Mouse (Mus musculus): ENCODE data around the gene Gm11541. TPM values are rescaled to one million over a fixed set of nuclear protein-coding genes. Genes with fewer than 3 reads are reported as not detected.
"Not testable (repeated sequence)": the region's sequence is repeated elsewhere in the genome, so short reads cannot be mapped to it uniquely, and the experiment has no call there.

Gm11541 gene
- total RNA-seq, 2 experiments from 2014 or later: not detected

DNA sequence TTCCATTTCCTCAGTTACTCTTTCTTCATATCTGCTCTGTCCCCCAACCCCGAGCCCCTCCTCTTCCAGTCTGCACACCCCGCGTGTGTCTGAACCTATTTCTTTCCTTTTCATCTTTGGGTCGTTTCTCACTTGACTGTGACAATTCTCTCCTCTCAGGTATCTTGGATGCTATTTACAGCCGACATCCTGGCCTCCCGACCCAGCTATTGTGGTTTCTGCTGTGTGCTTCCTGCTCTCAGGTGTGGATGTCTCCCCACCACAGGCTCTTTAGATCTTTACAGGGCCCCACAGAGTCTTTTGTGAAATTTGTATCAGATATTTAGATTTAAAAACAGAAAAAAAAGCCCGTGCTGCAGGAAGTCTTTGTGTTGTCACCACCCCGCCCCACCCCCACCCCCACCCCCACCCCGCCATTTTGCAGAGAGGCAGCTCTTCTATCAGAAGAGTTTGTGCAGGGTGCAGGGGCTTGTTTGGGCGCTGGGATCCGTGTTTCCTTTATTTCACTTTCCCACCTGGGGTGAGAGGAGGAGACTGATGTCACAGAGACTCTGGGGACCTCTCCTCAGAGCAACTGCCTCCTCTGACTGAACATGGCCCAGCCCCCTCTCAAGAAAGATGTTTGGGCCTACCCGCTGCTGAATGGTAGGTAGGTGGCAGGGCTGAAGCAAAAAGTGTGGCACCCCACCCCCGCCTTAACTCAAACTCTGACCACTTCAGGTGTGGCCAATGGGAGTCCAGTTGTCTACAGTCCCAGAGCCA, 6.4 kb downstream of the Gm11541 start:
- DNase-seq (ENCODE audit: extremely low spot score in 1 of 2, low spot score in 1 of 2): no peak

DNA sequence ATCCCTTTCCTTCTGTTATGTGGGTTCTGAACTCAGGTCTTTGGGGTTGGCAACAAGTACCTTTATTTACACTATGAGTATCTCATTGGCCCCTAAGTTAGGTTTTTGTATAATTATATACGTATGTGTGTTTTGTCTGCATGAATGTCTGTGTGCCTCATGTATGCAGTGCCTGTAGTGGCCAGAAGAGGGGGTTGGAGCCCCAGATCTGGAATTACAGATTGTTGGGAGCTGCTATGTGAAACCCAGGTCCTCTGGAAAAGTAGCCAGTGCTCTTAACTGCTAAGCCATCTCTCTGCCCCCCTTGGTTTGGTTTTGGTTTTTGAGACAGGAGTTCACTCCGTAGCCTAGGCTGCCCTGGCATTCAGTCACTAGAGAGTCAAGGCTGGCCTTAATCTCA, 7.2 kb downstream of the Gm11541 start:
- DNase-seq (ENCODE audit: extremely low spot score in 1 of 2, low spot score in 1 of 2): no peak

DNA sequence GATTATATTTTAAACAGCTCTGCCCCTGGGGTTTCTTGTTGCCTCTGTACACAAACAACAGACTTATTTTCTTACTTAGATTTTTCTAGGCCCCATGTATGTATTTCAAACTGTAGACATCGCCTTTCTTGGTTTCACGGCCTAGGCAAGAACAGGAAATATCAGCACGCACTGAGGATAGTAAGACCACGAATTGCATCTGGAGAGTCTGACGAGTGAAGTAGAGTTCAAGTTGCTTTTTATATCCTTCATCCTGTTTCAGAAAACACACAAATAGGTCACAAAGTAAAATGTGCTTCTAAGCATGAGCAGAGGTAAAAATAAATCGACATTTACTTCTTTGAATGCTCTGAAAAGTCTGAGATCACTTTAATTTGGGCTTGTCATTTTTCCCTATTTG, 8.8 kb downstream of the Gm11541 start:
- no peak for DNase-seq (ENCODE audit: extremely low spot score in 1 of 2, low spot score in 1 of 2)

DNA sequence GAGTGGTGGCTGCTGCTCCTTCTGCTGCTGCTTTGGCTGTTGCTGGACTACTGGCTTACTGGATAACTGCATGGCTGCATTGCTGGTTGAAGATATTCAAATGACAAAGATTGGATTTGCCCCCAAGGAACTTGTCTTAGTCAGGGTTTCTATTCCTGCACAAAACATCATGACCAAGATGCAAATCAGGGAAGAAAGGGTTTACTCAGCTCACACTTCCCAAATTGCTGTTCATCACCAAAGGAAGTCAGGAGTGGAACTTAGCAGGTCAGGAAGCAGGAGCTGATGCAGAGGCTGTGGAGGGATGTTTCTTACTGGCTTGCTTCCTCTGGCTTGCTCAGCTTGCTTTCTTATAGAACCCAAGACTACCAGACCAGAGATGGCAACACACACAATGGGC, 11.8 kb downstream of the Gm11541 start:
- DNase-seq (ENCODE audit: extremely low spot score in 1 of 2, low spot score in 1 of 2): not testable (repeated sequence)

DNA sequence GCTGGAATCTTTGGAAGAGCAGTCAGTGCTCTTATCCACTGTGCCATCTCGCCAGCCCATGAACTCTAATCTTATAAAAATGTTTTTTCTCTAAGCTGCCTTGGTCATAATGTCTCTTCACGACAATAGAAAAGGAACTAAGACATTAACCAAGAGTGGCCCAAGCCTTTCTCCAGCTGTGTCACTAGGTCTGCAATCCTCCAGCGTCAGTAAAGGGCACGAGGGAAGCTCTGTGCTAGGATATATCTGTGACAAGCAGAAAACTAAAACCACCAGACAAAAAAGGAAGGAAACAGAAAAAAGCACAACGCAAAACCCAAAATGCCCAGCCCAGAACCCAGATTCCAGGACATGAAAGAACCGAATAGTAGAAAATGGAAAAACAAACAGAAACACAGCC, 17.1 kb downstream of the Gm11541 start:
- no peak for DNase-seq (ENCODE audit: extremely low spot score in 1 of 2, low spot score in 1 of 2)

DNA sequence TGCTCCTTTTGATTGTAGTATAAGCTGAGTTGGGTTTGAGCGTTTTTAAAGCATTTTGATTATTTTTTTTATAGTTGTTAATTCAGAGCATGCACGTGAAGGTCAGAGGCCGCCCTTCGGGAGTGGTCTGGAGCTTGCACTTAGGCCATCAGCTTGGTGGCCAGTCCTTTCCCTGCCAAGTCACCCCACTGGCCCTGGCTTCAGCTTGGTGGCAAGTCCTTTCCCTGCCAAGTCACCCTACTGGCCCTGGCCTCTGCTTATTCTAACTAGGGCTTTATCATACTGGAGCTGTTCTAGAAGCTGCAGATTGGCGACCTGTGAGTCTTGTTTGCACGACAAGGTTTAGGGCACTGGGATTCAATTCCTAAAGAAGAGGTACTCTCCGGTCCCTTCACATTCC, 21.9 kb downstream of the Gm11541 start:
- no peak for DNase-seq (ENCODE audit: extremely low spot score in 1 of 2, low spot score in 1 of 2)

DNA sequence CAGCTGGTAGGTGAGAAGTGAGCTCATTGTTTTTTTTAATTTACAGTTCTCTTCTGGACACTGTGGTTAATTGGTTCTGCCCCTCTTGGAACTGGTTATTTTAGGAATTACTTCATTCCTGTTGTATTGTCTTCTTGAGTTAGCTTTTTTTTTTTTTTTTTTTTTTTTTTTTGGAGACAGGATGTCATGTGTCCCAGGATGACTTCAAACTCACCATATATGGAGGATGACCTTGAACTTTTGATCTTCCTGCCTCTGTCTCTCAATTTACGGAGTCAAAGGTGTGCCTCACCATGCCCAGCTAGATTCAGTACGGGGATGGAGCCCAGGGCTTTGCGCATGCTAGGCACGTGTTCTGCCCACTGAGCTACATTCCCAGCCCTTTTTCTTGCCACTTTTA, 22.7 kb downstream of the Gm11541 start:
- DNase-seq (ENCODE audit: extremely low spot score in 1 of 2, low spot score in 1 of 2): no peak

DNA sequence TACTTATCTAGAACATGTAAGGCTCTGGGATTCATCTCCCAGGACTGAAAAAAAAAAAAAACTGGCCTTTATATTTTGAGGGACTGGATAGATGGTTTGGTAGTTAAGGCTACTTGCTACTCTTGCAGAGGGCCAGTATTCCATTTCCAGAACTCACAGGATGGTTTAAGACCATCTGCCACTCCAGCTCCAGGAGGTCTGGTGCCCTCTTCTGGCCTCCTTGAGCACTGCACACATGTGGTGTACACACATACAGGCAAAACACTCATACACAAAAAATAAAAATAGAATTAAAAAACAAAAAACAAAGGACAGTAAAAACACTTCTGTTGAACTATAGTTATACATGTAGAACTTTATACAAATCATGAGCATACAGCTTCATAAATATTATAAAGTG, 23.7 kb downstream of the Gm11541 start:
- no peak for DNase-seq (ENCODE audit: extremely low spot score in 1 of 2, low spot score in 1 of 2)

DNA sequence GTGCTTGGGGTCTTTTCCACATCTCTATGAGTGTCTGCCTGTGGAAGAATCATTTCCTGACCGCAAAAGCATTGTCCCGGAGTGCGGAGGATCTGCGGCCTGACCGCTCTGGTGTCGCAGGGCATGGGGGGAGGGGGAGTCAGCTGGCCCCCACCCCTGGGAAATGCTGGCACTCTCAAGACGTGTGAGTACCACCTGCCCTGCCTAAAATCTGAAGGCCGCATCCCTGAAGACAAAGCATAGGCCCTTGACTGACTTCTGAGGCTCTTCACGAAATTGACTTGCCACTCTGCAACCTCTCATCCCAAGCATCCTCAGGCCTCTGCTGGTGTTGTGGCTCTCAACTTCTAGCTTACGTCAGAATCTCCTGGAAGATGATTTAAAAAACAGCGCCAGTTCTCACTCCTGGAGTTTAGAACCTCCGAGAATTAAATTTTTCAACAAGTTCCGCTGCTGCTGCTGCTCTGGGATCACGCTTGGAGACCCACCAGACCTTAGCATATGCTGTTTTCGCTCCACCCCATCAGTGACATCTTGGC, 26.6 kb downstream of the Gm11541 start:
- no peak for DNase-seq (ENCODE audit: extremely low spot score in 1 of 2, low spot score in 1 of 2)

DNA sequence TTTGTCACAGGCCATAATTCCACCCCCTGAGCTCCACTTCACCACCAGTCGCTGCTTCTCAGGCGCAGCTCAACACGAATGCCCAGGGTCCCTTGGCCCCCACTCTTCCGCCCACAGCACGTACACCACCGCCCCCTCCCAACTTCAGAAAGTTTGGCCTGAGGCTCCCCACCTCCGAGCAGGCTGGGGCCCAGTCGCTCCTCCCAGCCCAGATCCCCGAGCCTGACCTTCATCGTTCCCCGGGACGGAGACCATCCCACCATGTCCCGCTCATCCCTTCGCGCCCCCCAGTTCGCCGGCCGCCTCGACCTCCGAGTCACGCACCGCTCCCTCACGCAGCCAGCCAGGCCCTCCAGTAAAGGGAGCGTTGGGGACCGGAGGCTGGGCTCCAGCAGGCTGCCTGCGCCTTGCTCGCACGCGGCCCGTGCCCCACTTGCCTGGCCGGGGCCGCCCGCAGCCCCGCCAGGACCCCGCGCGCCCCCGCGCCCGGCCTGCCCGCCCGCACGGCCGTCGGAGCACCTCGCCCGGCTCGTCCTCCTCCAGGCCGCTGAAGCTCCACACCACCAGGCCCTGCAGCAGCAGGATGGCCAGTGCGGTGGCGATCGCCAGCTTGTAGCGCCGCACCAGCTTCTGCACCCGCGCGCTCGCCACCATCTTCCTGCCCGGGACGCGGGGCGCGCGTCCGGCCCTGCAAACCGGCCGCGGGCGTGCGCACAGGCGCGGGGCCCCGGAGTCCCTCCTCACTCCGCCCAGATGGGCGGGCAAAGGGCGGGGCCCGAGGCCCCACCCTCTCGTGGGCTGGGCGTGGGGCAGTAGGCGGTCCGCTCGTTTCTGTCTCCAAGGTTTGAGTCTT, 27.3 kb downstream of the Gm11541 start, which contains the start of gene Xylt2:
TSS of gene Xylt2 (minus strand) at position 762 of the 853 bp plus-strand sequence.
- DNase-seq (ENCODE audit: extremely low spot score in 1 of 2, low spot score in 1 of 2): peak; percentile 75 to 88

DNA sequence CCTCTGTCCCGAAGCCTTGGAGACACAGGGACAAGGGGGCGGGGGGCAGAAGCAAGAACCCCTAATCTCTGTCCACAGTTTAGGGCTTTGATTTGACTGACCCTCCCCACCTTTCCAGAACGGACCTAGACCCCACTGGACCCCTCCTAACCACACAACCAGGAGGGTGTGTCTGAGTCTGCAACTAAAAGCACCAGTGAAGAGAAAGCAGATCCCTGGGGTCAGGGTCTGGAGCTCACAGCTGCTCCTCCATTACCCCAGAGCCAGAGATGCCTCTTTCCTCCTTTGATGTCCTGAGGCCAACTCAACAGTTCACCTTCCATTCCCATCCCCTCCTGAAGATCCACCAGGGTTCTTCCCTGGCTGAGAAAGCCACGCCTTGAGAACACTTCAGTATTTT, 28.0 kb downstream of the Gm11541 start:
- no peak for DNase-seq (ENCODE audit: extremely low spot score in 1 of 2, low spot score in 1 of 2)

DNA sequence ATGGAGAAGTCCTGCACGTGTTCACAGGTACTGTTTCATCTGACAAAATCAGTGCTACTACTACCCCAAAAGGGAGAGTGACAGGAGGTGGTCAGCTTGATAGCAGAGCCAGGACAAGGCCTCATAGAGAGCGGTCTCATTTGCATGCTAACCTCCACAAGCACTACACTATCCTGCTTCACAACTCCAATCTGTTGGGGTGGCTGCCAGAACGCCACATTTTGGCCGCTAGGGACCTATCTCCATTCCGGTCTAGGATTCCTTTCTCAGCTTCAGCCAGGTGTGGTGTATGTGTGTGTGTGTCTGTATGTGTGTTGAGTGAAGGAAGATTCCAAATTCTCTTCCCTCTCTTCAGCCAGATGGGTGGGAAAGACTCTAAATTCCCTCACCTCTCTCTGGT, 28.9 kb downstream of the Gm11541 start:
- no peak for DNase-seq (ENCODE audit: extremely low spot score in 1 of 2, low spot score in 1 of 2)

DNA sequence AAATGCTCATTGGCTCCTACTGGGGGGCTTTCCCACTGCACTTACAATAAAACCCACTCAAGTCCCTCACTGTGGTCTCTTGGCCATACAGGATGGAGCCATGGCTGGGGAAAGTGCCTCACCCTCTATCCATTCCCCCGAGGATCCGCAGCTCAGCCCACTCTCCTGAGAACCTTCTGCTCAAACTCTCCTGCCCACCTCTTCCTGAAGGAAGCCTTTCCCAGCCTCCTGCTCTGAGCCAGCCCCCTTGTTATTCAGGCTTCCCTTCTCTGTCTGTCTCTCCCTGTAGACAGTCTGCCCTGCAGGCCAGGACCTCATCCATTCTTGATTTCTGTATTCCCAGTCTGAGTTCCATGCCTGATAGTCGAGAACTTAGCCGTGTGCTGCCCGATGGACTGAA, 29.3 kb downstream of the Gm11541 start:
- no peak for DNase-seq (ENCODE audit: extremely low spot score in 1 of 2, low spot score in 1 of 2)

DNA sequence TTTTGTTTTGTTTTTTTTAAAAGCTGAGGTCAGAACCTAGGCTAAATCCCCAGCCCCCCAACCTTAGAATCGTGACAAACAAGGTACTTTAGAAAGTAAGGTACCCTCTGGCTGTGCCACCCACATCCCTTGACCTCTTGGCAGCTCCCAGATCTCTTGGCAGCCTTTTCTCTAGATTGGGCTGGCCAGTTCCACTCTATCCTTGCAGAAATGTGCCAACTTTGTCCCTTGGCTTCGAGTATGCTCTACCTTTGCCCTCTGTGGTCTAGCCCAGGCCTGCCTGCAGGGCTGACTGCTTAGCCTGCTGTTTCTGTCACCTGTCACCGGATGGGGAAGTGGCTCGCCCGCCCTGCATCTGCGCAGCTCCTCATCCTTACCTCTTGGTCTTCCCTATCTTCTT, 39.0 kb downstream of the Gm11541 start:
- DNase-seq (ENCODE audit: extremely low spot score in 1 of 2, low spot score in 1 of 2): no peak

DNA sequence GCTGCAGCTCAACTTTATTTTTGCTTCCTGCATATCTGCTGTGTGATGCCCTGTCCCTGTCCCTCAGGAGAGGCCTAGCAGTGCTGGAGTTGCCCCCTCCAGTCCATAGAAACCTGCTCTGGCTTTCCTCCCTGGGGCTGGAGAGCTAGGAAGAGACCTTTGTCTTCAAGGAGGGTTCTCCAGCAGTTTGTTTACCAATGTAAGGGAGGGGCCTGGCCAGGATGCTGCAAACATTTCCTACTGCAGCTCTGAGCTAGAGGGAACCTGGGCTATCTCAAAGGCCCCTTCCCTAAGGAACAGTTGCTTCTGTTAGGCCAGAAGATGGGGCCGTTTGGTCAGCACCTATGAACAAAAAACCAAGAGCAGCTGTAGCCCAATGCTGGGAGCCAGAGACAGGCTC, 43.0 kb downstream of the Gm11541 start:
- DNase-seq (ENCODE audit: extremely low spot score in 1 of 2, low spot score in 1 of 2): no peak

DNA sequence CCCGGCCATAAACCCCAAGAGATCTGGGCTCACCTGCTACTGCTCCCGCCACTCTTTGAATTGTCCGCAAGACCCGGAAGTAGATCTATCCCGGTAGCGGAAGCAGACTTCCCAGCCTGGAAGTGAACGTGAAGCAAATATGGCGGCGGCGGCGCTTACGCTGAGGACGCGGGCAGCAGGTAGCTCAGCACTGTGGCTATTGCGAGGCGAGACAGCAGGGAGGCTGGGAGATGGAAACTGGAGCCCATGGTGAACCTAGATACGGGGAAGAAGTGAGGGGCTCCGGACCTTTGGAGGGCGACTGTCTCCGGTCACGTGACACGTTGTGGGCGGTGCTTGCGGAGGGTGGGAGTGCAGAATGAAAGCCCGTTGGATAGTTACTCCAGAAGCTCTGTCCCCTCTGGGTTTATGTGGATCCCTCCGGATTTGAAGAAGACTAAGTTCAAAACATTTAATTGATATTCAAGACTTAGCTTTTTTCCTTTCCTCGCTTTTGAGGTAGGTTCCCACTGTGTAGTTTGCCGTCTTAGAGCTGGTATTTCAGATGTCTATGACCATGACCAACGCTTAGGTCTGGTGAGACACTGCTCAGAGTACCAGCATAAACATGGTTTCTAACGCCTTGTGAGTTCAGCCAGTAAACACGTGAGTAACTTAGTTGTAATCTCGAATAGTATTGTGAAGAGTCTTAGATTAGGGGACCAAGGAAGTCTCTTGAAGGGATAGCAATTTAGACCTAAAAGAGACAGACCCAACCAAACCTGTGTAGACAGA, 50.4 kb downstream of the Gm11541 start, which contains the start of the genes Mrpl27 and Eme1:
TSS of gene Mrpl27 (plus strand) at position 105 of the 774 bp plus-strand sequence.
TSS of gene Eme1 (minus strand) at position 302 of the 774 bp plus-strand sequence.
- DNase-seq (ENCODE audit: extremely low spot score in 1 of 2, low spot score in 1 of 2): peak; percentile 76 to 81

DNA sequence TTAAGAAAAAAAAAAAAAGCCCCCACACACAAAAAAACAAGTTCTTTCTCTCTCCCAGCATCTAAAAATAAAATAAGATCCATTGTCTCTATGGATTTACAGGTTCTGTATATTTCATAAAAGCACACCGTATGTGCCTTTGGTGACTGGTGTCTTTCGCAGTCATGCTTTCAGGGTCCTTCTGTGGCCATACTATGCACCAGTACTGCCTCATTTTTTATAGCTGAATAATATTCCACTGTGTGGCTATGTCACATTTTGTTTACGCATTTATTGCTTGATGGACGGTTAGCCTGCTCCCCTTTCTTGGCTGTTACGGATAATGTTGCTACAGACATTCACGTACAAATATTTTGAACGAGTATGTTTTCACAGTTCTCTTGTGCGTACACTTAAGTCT, 51.3 kb downstream of the Gm11541 start:
- DNase-seq (ENCODE audit: extremely low spot score in 1 of 2, low spot score in 1 of 2): no peak

DNA sequence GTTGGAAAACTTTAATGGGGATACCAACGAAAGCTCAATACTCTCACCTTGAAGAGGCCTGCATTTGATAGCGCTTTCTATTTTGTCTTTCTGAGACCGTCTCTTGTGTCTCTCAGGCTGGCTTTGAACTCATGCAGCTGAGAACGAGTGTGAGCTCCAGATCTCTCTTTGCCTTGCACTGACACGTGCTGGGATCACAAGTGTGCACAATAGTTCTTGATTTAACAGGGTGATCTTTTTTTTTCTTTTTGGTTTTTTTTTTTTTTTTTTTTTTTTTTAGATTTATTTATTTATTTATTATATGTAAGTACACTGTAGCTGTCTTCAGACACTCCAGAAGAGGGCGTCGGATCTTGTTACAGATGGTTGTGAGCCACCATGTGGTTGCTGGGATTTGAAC, 53.1 kb downstream of the Gm11541 start:
- not testable (repeated sequence) for DNase-seq (ENCODE audit: extremely low spot score in 1 of 2, low spot score in 1 of 2)

DNA sequence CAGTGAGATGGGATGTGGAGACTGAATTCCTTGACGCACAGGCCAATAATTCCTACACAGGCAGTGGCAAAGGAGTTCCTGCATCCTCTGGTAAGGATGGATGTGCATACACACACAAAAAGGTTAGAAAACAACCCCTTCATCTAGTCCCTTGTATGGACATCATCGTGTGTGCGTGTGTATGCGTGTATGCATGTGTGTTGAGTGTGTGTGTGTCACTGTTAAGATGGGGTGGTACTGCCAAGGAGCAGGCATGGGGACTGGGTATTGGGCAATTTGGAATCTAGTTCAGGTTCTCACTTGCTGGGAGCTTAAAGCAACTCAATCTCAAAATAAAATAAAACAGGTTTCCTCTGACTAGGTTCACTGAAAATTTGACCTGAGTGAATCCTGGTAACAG, 57.8 kb downstream of the Gm11541 start:
- no peak for DNase-seq (ENCODE audit: extremely low spot score in 1 of 2, low spot score in 1 of 2)
